Mouse (Mus musculus) testis, adult 2 months (tissue): ENCODE measurements at regions not wholly inside any gene's neighbourhood (a gene's known extent, or its start where the extent isn't known, plus 50 kb on each side); places are given as distances from the start of the nearest gene placed in this dataset.

Experiments used
- CTCF ChIP-seq: fragments of 200-500 bp; IDR thresholded peaks from 2 replicates; pipeline ENCODE4 v1.5.1; 2012; ENCODE audit warnings: low read depth, mild to moderate bottlenecking, inconsistent platforms, low read length, moderate library complexity; ENCODE audit not compliant: control insufficient read depth, insufficient read depth, insufficient replicate concordance
- POLR2A ChIP-seq: fragments of 200-500 bp; IDR thresholded peaks from 2 replicates; pipeline ENCODE4 v1.6.1; 2012; ENCODE audit warnings: low read depth, mild to moderate bottlenecking, inconsistent platforms, low read length, moderate library complexity; ENCODE audit not compliant: control insufficient read depth

- TF ChIP-seq CTCF (no peak), POLR2A (no peak)
These were observed 197.3 kb downstream of the Ibtk start for GRCm38 (mm10) chr9:85551871-85552270.
